Mouse (Mus musculus) liver, embryonic 14.5 days (tissue): ENCODE data around the gene Hspa12a. TPM values are rescaled to one million over a fixed set of nuclear protein-coding genes. Genes with fewer than 3 reads are reported as not detected.

ENCODE experiments used
- ATAC-seq: fragments of 200-750 bp; cut with Nextera tagmentation; 2 replicates; pipeline ENCODE4 v1.8.0; 2017; ENCODE audit warnings: moderate number of reproducible peaks, mild to moderate bottlenecking, moderate library complexity; ENCODE audit not compliant: insufficient read depth
- DNase-seq, 3 experiments: peaks; one replicate each; pipeline ENCODE4 v3.0.0-alpha.2; 2012 to 2013; ENCODE audit warnings: low read depth in 3 of 3, low spot score in 3 of 3
- H3K27ac ChIP-seq: fragments of 300-500 bp; sonication (generic); 2 replicates; pipeline ENCODE4 v1.5.1; 2014; ENCODE audit warnings: moderate library complexity, mild to moderate bottlenecking, control low read depth, inconsistent platforms
- H3K27me3 ChIP-seq: fragments of 300-500 bp; sonication (generic); 2 replicates; pipeline ENCODE4 v1.6.1; 2014; ENCODE audit warnings: mild to moderate bottlenecking, low read length, moderate library complexity; ENCODE audit not compliant: control insufficient read depth, insufficient read depth
- H3K36me3 ChIP-seq: fragments of 300-500 bp; sonication (generic); replicated peaks from 2 replicates; pipeline ENCODE4 v1.6.1; 2014; ENCODE audit warnings: low read depth; ENCODE audit not compliant: control insufficient read depth, insufficient read depth
- H3K4me1 ChIP-seq, 2 experiments: fragments of 200-500 bp in 1 of 2; fragments of 300-500 bp in 1 of 2; sonication (generic) in 1 of 2; replicated peaks; 2 replicates each; pipeline ENCODE4 v1.6.1; 2012 to 2014; ENCODE audit warnings: antibody characterized with exemption in 1 of 2, inconsistent platforms in 1 of 2, low read length in 1 of 2; ENCODE audit not compliant: control insufficient read depth in 2 of 2, insufficient read depth in 2 of 2
- H3K4me2 ChIP-seq: fragments of 300-500 bp; sonication (generic); 2 replicates; pipeline ENCODE4 v1.6.1; 2014; ENCODE audit warnings: low read depth, mild to moderate bottlenecking, control low read depth, moderate library complexity
- H3K4me3 ChIP-seq, 2 experiments: fragments of 200-500 bp in 1 of 2; fragments of 300-500 bp in 1 of 2; sonication (generic) in 1 of 2; 2 replicates each; pipeline ENCODE4 v1.5.1; 2012 to 2014; ENCODE audit warnings: low read depth in 2 of 2, low read length in 2 of 2, mild to moderate bottlenecking in 2 of 2, control low read depth in 1 of 2, inconsistent platforms in 1 of 2, moderate library complexity in 1 of 2; ENCODE audit not compliant: insufficient read depth in 1 of 2
- H3K9ac ChIP-seq: fragments of 300-500 bp; sonication (generic); replicated peaks from 2 replicates; pipeline ENCODE4 v1.6.1; 2014; ENCODE audit warnings: mild to moderate bottlenecking, control low read depth, moderate library complexity
- H3K9me3 ChIP-seq: fragments of 300-500 bp; sonication (generic); 2 replicates; pipeline ENCODE4 v1.6.1; 2016; ENCODE audit warnings: low read length, mixed read lengths; ENCODE audit not compliant: control insufficient read depth
- CTCF ChIP-seq: IDR thresholded peaks from 2 replicates; pipeline ENCODE4 v1.5.1; 2016; ENCODE audit warnings: antibody characterized with exemption, low read depth, control low read depth
- EP300 ChIP-seq: IDR thresholded peaks from 2 replicates; pipeline ENCODE4 v1.6.1; 2016; ENCODE audit warnings: antibody characterized with exemption, low read depth
- WGBS: fragments of 180-500 bp; shearing (Covaris S2); extraction: QIAGEN DNeasy Blood & Tissue Kit; methylation state at CpG from one replicate; pipeline ENCODE4 v1.1.7; 2014; ENCODE audit not compliant: insufficient replicate concordance; 5-methylcytosine and 5-hydroxymethylcytosine counted together
- polyA plus RNA-seq, 2 experiments: library from polyadenylated mRNA; depleted of rRNA in 1 of 2; stranded (reverse) in 1 of 2; unstranded in 1 of 2; fragments of >200 nt; fragmentation: Nextera tagmentation in 1 of 2; extraction: Ambion mirVana in 1 of 2; gene quantifications; 2 replicates each; pipeline versions ENCODE4 v1.2.1 to v1.2.3; 2012 to 2014

Hspa12a gene
- polyA plus RNA-seq, 2 experiments: 0.19 to 0.25 TPM

- Histone ChIP-seq H3K4me3 (peak overlapping the region; percentile 9 to 45; a peak in 2 of 4 replicates), H3K27ac (no peak overlapping the region), H3K36me3 (no peaks in the 10 kb centered on the region), H3K4me1 (no peaks in the 10 kb centered on the region), H3K9me3 (no peaks in the 10 kb centered on the region), H3K27me3 (peaks cover 15% of the 10 kb centered on the region), H3K4me2 (peak overlapping the region; percentile 58), H3K9ac (no peak overlapping the region)
- DNase-seq (no peak), ATAC-seq (peak; percentile 38; the same call in 1 of the 2 replicates)
- TF ChIP-seq CTCF (no peak), EP300 (no peak)
- WGBS: 23% methylated on average over 12 of the region's 12 CpGs
These were observed 82.2 kb downstream of the Hspa12a start for GRCm38 (mm10) chr19:58861174-58861760.

- no peak overlapping the region for H3K27ac ChIP-seq
- ATAC-seq (peak; percentile 77), DNase-seq (peak; percentile 13 to 22 (median 20))
- H3K4me2 ChIP-seq: peak overlapping the region; percentile 58
- no peak overlapping the region for H3K9ac ChIP-seq
- peaks cover 15% of the 10 kb centered on the region for H3K27me3 ChIP-seq
- peak overlapping the region; percentile 23 to 45 for H3K4me3 ChIP-seq
- WGBS: 2% methylated on average over 46 of the region's 46 CpGs
- no peaks in the 10 kb centered on the region for H3K36me3 ChIP-seq
- no peaks in the 10 kb centered on the region for H3K9me3 ChIP-seq
- TF ChIP-seq EP300 (no peak), CTCF (no peak; the same call in 1 of the 2 replicates)
- no peaks in the 10 kb centered on the region for H3K4me1 ChIP-seq
These were observed 82.9 kb downstream of the Hspa12a start for GRCm38 (mm10) chr19:58860255-58861173.

GRCm38 (mm10) chr19:58859831-58860254, 83.6 kb downstream of the Hspa12a start:
- DNase-seq: no peak
- Histone ChIP-seq H3K4me2 (peak overlapping the region; percentile 58), H3K9ac (no peak overlapping the region), H3K36me3 (no peaks in the 10 kb centered on the region), H3K27ac (no peak overlapping the region), H3K4me3 (no peak overlapping the region), H3K4me1 (peaks cover 0 to 3% of the 10 kb centered on the region in 2 experiments; a peak in 1 of 4 replicates), H3K9me3 (no peaks in the 10 kb centered on the region), H3K27me3 (peaks cover 15% of the 10 kb centered on the region)
- ATAC-seq: no peak
- TF ChIP-seq EP300 (no peak), CTCF (no peak)
- WGBS: 11% methylated on average over 14 of the region's 14 CpGs

GRCm38 (mm10) chr19:58859357-58859756, 84.1 kb downstream of the Hspa12a start:
- no peak for TF ChIP-seq EP300
- TF ChIP-seq CTCF: no peak
- Histone ChIP-seq H3K36me3 (no peaks in the 10 kb centered on the region), H3K4me1 (peaks cover 0 to 3% of the 10 kb centered on the region in 2 experiments; a peak in 1 of 4 replicates), H3K4me3 (no peak overlapping the region), H3K9me3 (no peaks in the 10 kb centered on the region), H3K4me2 (no peak overlapping the region), H3K9ac (no peak overlapping the region), H3K27me3 (peaks cover 15% of the 10 kb centered on the region), H3K27ac (no peak overlapping the region)
- ATAC-seq (no peak), DNase-seq (no peak)
- 20% methylated on average over 6 of the region's 6 CpGs for WGBS
